Mouse (Mus musculus) left cerebral cortex, adult 8-10 months (tissue): Measurements from ENCODE around the gene Baiap3. TPM values are rescaled to one million over a fixed set of nuclear protein-coding genes. Genes with fewer than 3 reads are reported as not detected.

Experiments
- DNase-seq, 2 experiments: peaks; one replicate each; pipeline ENCODE4 v3.0.0; 2022; ENCODE audit warnings: low spot score in 2 of 2
- microRNA-seq, 2 experiments: library from miRNA; unstranded; fragments of <30 nt; microRNA quantifications; one replicate each; pipeline ENCODE4 v1.2.0; 2022
- total RNA-seq, 4 experiments: library from RNA; stranded (reverse); gene quantifications; 2 replicates each; pipeline ENCODE4 v1.2.4; 2022

Gene Baiap3
- total RNA-seq, 4 experiments from 2014 or later = 14.5 to 33.9 (median 31.2) TPM

- DNase-seq = no peak
Measured at GRCm38 (mm10) chr17:25210680-25211466, 45.3 kb downstream of the Baiap3 start.

GRCm38 (mm10) chr17:25210006-25210405 is 46.2 kb downstream of the Baiap3 start:
- no peak for DNase-seq

- no peak for DNase-seq
Measured at GRCm38 (mm10) chr17:25202401-25202800, 53.8 kb downstream of the Baiap3 start.

Small RNAs within 50 kb of the gene (microRNA-seq; reads per million reads assigned to microRNA genes)
- 107 to 190 reads per million in 2 experiments for gene Mir3547

Other genes starting within 250 kb of the Baiap3 start
- gene Cramp1l, start 240.6 kb downstream of the Baiap3 start, total RNA-seq = 10 to 100 TPM; 25.7 to 28.9 (median 26.7) TPM
- 10 to 100 TPM; 17.4 to 21.5 (median 20.3) TPM for gene Ift140, start 240.3 kb downstream of the Baiap3 start, total RNA-seq
- gene Tmem204, start 172.8 kb downstream of the Baiap3 start, total RNA-seq = 10 to 100 TPM in 3 of 4 experiments, 1 to 10 TPM in 1; 7.5 to 11.2 (median 10.6) TPM
- 10 to 100 TPM; 22.6 to 34.6 (median 28.6) TPM for gene Telo2, start 140.4 kb downstream of the Baiap3 start, total RNA-seq
- gene Ptx4, start 135.6 kb downstream of the Baiap3 start, total RNA-seq = under 1 TPM; 0.65 to 0.96 (median 0.75) TPM
- gene Clcn7, start 123.0 kb downstream of the Baiap3 start, total RNA-seq = 10 to 100 TPM; 50.0 to 54.5 (median 51.1) TPM
- gene Ccdc154, start 93.9 kb downstream of the Baiap3 start, total RNA-seq = not detected
- gene Gm38655, start 80.9 kb downstream of the Baiap3 start, total RNA-seq = under 1 TPM in 1 of 4 experiments, not detected in 3; 0.42 TPM
- gene BC003965, start 71.8 kb downstream of the Baiap3 start, total RNA-seq = 10 to 100 TPM; 17.7 to 19.9 (median 19.6) TPM
- 10 to 100 TPM; 37.0 to 40.0 (median 37.8) TPM for gene Unkl, start 68.0 kb downstream of the Baiap3 start, total RNA-seq
- gene Gnptg, start 16.2 kb downstream of the Baiap3 start, total RNA-seq = 10 to 100 TPM; 73.0 to 83.6 (median 76.1) TPM
- gene Tsr3, start 16.2 kb downstream of the Baiap3 start, total RNA-seq = 10 to 100 TPM; 18.4 to 26.5 (median 24.7) TPM
- gene Ube2i, start 18.3 kb upstream of the Baiap3 start, total RNA-seq = 100 to 1,000 TPM; 228 to 239 (median 235) TPM
- not detected for gene Prss34, start 42.0 kb upstream of the Baiap3 start, total RNA-seq
- gene Prss28, start 52.3 kb upstream of the Baiap3 start, total RNA-seq = not detected
- gene Prss29, start 62.3 kb upstream of the Baiap3 start, total RNA-seq = not detected
- not detected for gene Tpsab1, start 89.2 kb upstream of the Baiap3 start, total RNA-seq
- not detected for gene Tpsb2, start 109.9 kb upstream of the Baiap3 start, total RNA-seq
- not detected for gene Tpsg1, start 112.9 kb upstream of the Baiap3 start, total RNA-seq
- 10 to 100 TPM; 44.2 to 56.5 (median 50.2) TPM for gene Cacna1h, start 177.4 kb upstream of the Baiap3 start, total RNA-seq
- 1 to 10 TPM in 1 of 4 experiments, under 1 TPM in 3; 0.76 to 2.1 (median 0.87) TPM for gene Tekt4, start 198.3 kb upstream of the Baiap3 start, total RNA-seq
- 1 to 10 TPM; 1.4 to 1.7 (median 1.5) TPM for gene Sstr5, start 240.9 kb upstream of the Baiap3 start, total RNA-seq